Mouse (Mus musculus) adrenal gland, postnatal 14 days (tissue): ENCODE measurements around the gene Fadd. TPM values are rescaled to one million over a fixed set of nuclear protein-coding genes. Genes with fewer than 3 reads are reported as not detected.

Source experiments
- DNase-seq: peaks from one replicate; pipeline ENCODE4 v3.0.0; 2021; ENCODE audit warnings: mixed read lengths
- long read RNA-seq, 2 experiments: library from polyadenylated mRNA; stranded (forward); transcript quantifications; one replicate each; pipeline ENCODE4 v2.0.0; 2021
- total RNA-seq: library from RNA; stranded (reverse); gene quantifications from 2 replicates; pipeline ENCODE4 v1.2.3, GENCODE M21; 2021

Fadd gene
- total RNA-seq, result 9.1 and 10.2 TPM in 2 replicates
- long read RNA-seq, experiment 1, transcript Fadd-201 (2 exons, 3,903 nt), result major isoform, 17 of 19 reads
- long read RNA-seq, experiment 1, partial matches to known transcripts, result 0 of 19 reads
- long read RNA-seq, experiment 1, other reads (novel, unspliced or antisense), result 2 of 19 reads
- long read RNA-seq, experiment 2, transcript Fadd-201 (2 exons, 3,903 nt), result major isoform, 13 of 13 reads
- long read RNA-seq, experiment 2, partial matches to known transcripts, result 0 of 13 reads
- long read RNA-seq, experiment 2, other reads (novel, unspliced or antisense), result 0 of 13 reads

DNA sequence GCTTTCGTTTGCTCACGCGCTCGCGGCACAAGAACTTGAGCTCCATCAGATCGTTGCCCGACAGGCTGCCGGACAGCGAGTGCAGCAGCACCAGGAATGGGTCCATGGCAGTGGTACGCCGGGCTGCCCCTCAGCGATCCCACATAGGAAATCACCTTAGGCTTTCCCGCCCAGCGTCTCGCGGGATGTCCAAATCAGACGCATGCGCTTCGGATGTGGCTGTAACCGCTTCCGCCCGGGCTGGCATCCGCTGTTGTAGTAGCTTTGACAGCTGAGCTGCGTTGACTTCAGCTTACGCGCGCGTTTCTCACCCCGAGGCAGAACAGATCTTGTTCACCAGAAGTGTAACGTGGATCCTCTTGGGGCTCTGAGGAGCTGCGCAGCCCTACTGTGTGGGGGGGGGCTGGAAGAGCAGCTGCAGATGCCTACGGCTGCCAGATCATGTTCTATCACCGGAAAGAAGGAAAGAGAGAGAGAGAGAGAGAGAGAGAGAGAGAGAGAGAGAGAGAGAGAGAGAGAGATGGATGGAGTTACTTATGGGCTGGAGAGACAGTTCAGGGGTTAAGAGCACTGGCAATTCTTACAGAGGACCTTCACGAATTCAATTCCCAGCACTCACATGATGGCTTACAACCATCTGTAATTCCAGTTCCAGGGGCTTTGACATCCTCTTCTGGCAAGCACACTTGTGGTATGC, at the start of gene Fadd:
TSS of gene Fadd (minus strand) at position 180 of the 697 bp plus-strand sequence.
- peak; percentile 98 for DNase-seq

- DNase-seq, result peak; percentile 41
Measured at GRCm38 (mm10) chr7:144630622-144631021, 48.4 kb upstream of the Fadd start.

DNA sequence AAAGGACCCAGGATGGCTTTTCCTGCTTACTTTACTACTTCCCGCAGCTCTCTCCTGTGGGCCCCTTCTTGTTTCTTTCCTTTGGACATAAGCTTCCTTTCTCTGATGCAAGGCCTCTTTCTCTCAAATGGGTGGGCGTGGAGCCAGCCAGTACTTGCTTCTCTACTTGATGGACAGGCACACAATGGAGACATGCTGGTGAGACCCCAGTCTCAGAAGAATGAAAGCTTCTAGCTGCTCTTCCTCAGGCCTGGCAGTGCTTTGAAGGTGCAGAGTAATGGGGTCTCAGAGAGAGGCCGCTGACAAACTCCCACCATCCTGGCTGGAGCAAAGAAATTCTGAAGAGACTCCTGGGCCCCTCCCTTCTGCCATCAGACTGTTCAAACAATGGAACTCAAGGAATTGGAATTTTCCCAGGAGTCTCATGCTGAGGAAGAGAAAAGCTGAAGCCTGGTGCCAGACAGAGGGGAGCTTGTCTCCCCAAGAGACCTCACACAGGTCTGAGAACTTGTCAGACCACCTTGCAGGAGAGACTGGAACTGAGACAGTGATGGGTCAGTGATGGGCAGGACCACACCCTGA, 46.2 kb upstream of the Fadd start:
- DNase-seq, result no peak

DNA sequence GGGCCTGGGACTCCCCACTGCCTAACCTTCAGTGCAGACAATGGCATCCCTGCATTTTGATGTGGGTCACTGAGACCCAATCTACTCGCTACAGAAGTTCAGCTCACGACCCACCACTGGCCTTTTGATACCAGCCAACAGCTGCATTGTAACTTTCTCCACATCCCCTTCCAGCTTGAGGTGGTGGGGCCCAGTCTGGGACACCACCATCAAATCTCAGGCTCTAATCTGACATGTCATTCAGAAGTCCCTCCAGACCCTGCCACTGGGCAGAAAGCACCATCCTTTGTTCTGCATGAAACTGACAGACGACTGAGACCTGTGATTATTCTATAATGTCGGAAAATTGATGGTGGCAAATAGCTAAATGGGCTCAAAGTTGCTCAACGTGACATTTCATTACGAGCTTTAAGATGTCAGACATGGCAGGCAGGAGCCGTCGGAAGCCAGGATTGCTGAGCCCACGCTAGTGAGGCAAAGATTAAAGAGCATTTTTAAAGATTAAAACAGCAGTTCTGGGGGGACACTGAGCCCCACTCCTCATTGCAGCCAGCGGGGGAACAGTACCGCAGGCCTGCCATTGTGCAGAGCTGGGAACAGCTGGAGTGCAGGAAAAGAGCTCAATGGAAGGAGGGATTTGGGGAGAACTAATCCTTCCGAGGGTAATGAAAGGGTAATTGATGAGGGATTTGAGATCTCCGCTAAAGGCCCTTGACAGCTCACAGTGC, 45.5 kb upstream of the Fadd start:
- DNase-seq, result no peak

GRCm38 (mm10) chr7:144626042-144626441, 43.8 kb upstream of the Fadd start:
- DNase-seq, result peak; percentile 62

GRCm38 (mm10) chr7:144620721-144621681, 38.7 kb upstream of the Fadd start:
- peak; percentile 78 for DNase-seq

DNA sequence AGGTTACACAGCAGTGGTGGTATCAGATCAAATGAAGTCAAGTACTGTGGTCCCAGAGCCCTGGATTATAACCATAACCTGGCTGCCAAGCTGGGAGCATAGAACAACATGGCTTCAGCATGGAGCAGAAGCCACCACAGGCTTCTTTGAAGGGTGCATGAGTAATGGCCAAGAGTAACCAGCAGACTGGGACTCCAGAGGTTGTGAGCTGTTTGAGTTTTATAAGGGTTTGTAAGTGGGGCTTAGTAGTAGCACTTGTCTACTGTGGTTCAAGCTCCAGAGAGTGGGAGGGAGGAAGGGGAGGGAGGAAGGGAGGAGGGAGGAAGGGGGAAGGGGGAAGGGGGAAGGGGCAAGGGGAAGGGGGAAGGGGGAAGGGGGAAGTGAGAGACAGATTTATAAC, 38.1 kb upstream of the Fadd start:
- DNase-seq, result no peak

DNA sequence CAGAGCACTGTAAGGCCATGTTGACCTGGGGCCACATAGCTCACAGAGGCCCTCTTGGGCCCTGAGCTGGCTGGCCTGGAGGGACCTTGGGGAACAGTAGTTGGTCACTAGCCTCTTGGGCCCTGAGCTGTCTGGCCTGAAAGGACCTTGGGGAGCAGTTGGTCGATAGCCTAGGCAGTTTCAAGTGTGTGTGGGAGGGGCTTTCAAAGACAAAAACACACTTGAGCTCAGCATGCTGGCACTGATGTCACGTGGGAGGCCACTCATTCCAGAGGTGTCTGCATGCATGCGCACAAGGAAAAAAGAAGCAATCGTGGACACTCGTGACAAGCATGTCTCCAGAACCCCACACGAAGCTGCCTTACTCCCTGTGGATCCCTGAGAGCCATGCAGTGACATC, 33.1 kb upstream of the Fadd start:
- DNase-seq, result peak; percentile 53

- peak; percentile 22 for DNase-seq
Measured at GRCm38 (mm10) chr7:144612829-144613228, 30.6 kb upstream of the Fadd start.

GRCm38 (mm10) chr7:144612351-144612750, 30.1 kb upstream of the Fadd start:
- no peak for DNase-seq

DNA sequence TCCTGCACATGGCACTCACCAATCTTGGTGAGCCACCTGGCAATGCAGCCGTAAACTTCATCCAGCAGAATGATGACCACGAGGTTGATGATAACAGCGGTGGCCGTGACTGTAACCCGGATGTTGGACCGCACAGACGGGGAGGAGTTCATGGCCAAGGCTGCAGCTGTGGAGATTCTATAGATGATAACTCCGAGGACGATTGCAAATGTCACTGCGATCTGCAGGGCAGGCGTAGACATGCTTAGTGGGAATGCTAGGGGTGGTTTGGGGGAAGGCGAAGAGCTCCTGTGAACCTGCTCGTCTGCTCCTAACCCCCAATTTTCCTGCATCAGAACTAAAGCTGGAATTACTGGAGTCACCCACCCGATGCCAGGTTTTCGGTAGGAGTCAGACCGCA, 29.3 kb upstream of the Fadd start:
- DNase-seq, result peak; percentile 38

GRCm38 (mm10) chr7:144609568-144609967, 27.3 kb upstream of the Fadd start:
- DNase-seq, result no peak

- DNase-seq, result no peak
Measured at GRCm38 (mm10) chr7:144607862-144608261, 25.6 kb upstream of the Fadd start.

DNA sequence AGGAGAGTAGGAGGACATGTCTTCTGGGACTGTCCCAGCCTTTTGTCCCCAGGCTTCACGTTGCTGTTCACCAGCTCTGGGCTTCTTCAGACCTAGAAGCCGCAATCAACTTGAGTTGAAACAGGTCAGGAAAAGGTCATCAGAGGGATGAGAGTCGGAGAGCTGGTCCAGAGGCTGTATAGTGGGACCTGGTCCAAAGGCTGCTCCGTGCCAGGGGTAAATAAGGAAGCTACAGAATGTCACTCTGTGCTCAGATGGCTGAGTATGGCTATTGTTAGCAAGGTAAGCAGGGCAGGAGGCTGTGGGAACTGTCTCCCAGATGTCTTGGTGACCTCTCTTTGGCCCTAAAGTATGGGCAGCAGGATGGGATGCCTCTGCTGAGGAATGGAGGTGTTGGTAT, 22.5 kb upstream of the Fadd start:
- no peak for DNase-seq

DNA sequence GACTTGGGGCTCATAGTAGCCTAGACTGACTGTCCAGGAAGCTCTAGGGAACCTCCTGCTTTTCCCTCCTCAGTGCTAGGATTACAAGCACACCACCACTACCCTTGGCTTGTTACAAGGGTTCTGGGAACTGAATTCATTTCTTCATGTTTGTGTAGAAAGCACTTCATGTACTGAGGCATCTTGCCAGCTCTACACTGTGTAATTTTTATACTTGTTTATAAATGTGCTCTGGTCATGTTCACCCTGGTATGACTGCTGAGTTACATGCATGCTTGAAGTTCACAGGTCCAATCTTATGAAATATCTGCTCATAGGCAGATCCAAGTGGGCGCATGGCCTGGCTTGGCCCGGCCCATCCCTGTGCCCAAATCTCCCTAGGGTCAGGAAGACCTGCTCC, 22.0 kb upstream of the Fadd start:
- DNase-seq, result no peak

- DNase-seq, result no peak
Measured at GRCm38 (mm10) chr7:144600333-144600900, 18.2 kb upstream of the Fadd start.

DNA sequence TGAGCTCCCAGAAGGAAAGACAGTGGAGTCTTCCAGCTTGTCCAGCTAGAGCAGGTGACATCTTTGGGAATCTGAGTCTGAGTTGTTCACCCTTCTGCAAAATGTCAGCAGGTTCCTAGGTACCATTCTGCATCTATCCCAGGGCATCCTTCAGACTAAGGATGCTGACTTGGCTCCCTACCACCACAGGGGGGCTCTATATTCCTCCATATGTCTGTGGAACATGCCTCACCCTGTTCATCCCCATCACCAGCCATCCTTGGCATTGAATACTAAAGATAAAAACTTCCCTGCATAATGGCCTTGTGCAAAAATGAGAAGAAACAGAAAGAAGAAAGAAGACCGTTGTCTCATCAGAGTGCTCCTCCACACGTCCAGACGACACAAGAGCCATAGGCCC, 7.2 kb upstream of the Fadd start:
- DNase-seq, result no peak

GRCm38 (mm10) chr7:144587291-144587690, 5.0 kb upstream of the Fadd start:
- DNase-seq, result peak; percentile 70

GRCm38 (mm10) chr7:144585648-144586047, 3.4 kb upstream of the Fadd start:
- peak; percentile 85 for DNase-seq

GRCm38 (mm10) chr7:144583619-144584018, 1.4 kb upstream of the Fadd start:
- peak; percentile 68 for DNase-seq

DNA sequence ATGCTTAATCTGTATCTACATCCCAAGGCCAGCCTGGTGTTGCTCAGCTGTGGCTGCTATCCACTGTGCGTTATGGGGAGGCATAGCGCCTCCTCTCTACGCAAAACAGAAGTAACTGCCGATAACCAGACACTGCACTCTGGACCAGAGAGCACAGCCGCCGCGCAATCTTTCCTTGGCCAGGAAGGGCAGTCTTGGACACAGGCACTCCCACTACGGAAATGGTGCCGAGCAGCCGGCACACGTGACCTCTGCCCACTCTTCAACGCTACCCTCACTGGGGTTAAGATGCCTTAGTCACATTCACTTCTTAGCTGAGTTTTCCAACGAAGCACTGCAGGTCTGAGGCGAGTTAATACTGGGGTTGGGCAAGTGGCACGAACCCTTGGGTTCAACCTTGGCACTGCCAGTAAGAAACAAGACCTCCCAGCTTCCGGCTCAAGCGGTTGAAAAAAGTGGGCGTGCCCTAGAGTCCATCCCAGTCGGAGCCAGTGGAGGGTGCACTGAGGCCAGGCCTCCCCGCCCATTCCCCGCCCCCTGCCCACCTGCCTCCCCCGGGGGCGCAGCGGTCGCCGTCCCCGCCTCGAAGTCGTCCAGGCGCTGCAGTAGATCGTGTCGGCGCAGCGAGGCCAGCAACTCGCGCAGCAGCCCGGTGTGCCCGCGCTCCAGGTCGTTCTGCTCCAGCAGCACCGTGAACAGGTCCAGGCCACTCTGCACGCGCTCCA, 542 bp downstream of the Fadd start:
- peak; percentile 91 for DNase-seq
